In genomic region chr4:144943273-144943672, GRCm38 (mm10) we compare ENCODE assay signal across 22 mouse cellular contexts. TPM values are rescaled to one million over a fixed set of nuclear protein-coding genes. Genes with fewer than 3 reads are reported as not detected.
DNase-seq lines count a peak whose midpoint lies in the region; ATAC-seq and TF ChIP-seq lines count a peak whose summit lies in the region.
"Had no signal": no experiment of that assay in that cellular context is flagged by ENCODE, and none has a peak within 500 bp of the region (broad histone marks: within the 10 kb centered on the region; RNA-seq: fewer than 3 reads in every experiment).

No protein-coding gene starts in this region.

- peak; percentile 48; the same call in 1 of the 2 replicates for ATAC-seq in liver, embryonic 12.5 days
- no peak for ATAC-seq in liver, postnatal 0 days
- ATAC-seq in liver, embryonic 14.5 days (ENCODE audit: insufficient read depth), result peak; percentile 54; the same call in 1 of the 2 replicates
- no peak; the same call in 1 of the 2 replicates for ATAC-seq in liver, embryonic 11.5 days (replicated peaks; ENCODE audit: low FRiP score)
- ATAC-seq in liver, embryonic 16.5 days (ENCODE audit: low read depth), result peak; percentile 54
- ATAC-seq: forebrain, embryonic 14.5 days; forebrain, embryonic 16.5 days had no signal

- no peak for TF ChIP-seq POLR2A in heart, adult 2 months (IDR thresholded peaks at IDR 0.05; ENCODE audit: insufficient read depth, low read depth, low read length)

- H3K79me2 ChIP-seq in heart, adult 2 months (replicated peaks; ENCODE audit: control insufficient read depth, insufficient read depth, low read length), result no peaks in the 10 kb centered on the region

- no peak overlapping the region for H3K4me3 ChIP-seq in liver, embryonic 12.5 days
- H3K4me3 ChIP-seq in liver, postnatal 0 days (ENCODE audit: low read depth, low read length), result no peak overlapping the region
- no peak overlapping the region for H3K4me3 ChIP-seq in liver, embryonic 14.5 days (ENCODE audit: insufficient read depth in 1 of 2, low read depth in 2 of 2, low read length in 2 of 2)
- no peak overlapping the region for H3K4me3 ChIP-seq in liver, embryonic 11.5 days (ENCODE audit: low read depth, low read length)
- no peak overlapping the region for H3K4me3 ChIP-seq in liver, embryonic 16.5 days (ENCODE audit: low read depth, low read length)
- H3K4me3 ChIP-seq in heart, adult 2 months, result no peak overlapping the region
- H3K4me3 ChIP-seq: embryonic facial prominence, embryonic 13.5 days; embryonic facial prominence, embryonic 15.5 days; erythroblast, embryonic 14.5 days; forebrain, embryonic 12.5 days had no signal

- H3K36me3 ChIP-seq in liver, embryonic 12.5 days, result no peaks in the 10 kb centered on the region
- H3K36me3 ChIP-seq in liver, postnatal 0 days (replicated peaks; ENCODE audit: insufficient read depth, low read length), result no peaks in the 10 kb centered on the region
- no peaks in the 10 kb centered on the region for H3K36me3 ChIP-seq in liver, embryonic 14.5 days (replicated peaks; ENCODE audit: control insufficient read depth, insufficient read depth, low read depth)
- no peaks in the 10 kb centered on the region for H3K36me3 ChIP-seq in liver, embryonic 11.5 days (ENCODE audit: control insufficient read depth, insufficient read depth, low read length)
- H3K36me3 ChIP-seq in liver, embryonic 16.5 days (ENCODE audit: control insufficient read depth, insufficient read depth), result no peaks in the 10 kb centered on the region
- H3K36me3 ChIP-seq in heart, adult 2 months (ENCODE audit: control insufficient read depth, insufficient read depth, low read length), result no peaks in the 10 kb centered on the region
- H3K36me3 ChIP-seq: embryonic facial prominence, embryonic 13.5 days; embryonic facial prominence, embryonic 15.5 days; forebrain, embryonic 12.5 days had no signal

- H3K4me1 ChIP-seq in liver, embryonic 12.5 days, result peaks cover 32% of the 10 kb centered on the region
- peaks cover 19% of the 10 kb centered on the region for H3K4me1 ChIP-seq in liver, postnatal 0 days (ENCODE audit: insufficient read depth)
- H3K4me1 ChIP-seq in liver, embryonic 14.5 days (replicated peaks; ENCODE audit: control insufficient read depth in 2 of 2, insufficient read depth in 2 of 2, low read length in 1 of 2), result peaks cover 6 to 17% of the 10 kb centered on the region in 2 experiments
- H3K4me1 ChIP-seq in liver, embryonic 11.5 days (replicated peaks; ENCODE audit: control insufficient read depth, insufficient read depth, low read length), result peaks cover 5% of the 10 kb centered on the region
- peaks cover 9% of the 10 kb centered on the region for H3K4me1 ChIP-seq in liver, embryonic 16.5 days (ENCODE audit: control insufficient read depth, low read depth, low read length)
- H3K4me1 ChIP-seq in heart, adult 2 months (ENCODE audit: control insufficient read depth, insufficient read depth, low read length), result peaks cover 17% of the 10 kb centered on the region
- H3K4me1 ChIP-seq: embryonic facial prominence, embryonic 13.5 days; forebrain, embryonic 12.5 days had no signal

- H3K27ac ChIP-seq in liver, embryonic 12.5 days, result no peak overlapping the region
- H3K27ac ChIP-seq in liver, postnatal 0 days (ENCODE audit: low read depth), result no peak overlapping the region
- H3K27ac ChIP-seq in liver, embryonic 14.5 days, result no peak overlapping the region
- H3K27ac ChIP-seq in liver, embryonic 11.5 days (ENCODE audit: low read depth, low read length), result no peak overlapping the region
- H3K27ac ChIP-seq in liver, embryonic 16.5 days (ENCODE audit: low read length), result no peak overlapping the region
- H3K27ac ChIP-seq in heart, adult 2 months, result no peak overlapping the region
- H3K27ac ChIP-seq: embryonic facial prominence, embryonic 13.5 days; embryonic facial prominence, embryonic 15.5 days; forebrain, embryonic 12.5 days had no signal

- TF ChIP-seq CTCF in liver, postnatal 0 days (IDR thresholded peaks at IDR 0.05; ENCODE audit: low read depth), result no peak
- no peak for TF ChIP-seq CTCF in liver, embryonic 14.5 days (IDR thresholded peaks at IDR 0.05; ENCODE audit: low read depth)
- TF ChIP-seq CTCF in heart, adult 2 months (IDR thresholded peaks at IDR 0.05), result no peak

- H3K9me3 ChIP-seq in liver, embryonic 12.5 days (replicated peaks), result no peaks in the 10 kb centered on the region
- H3K9me3 ChIP-seq in liver, postnatal 0 days (ENCODE audit: low read length), result no peaks in the 10 kb centered on the region
- no peaks in the 10 kb centered on the region for H3K9me3 ChIP-seq in liver, embryonic 14.5 days (ENCODE audit: control insufficient read depth, low read length)
- H3K9me3 ChIP-seq in liver, embryonic 11.5 days (ENCODE audit: control insufficient read depth, low read length), result no peaks in the 10 kb centered on the region
- H3K9me3 ChIP-seq in liver, embryonic 16.5 days (replicated peaks; ENCODE audit: control insufficient read depth, low read length), result no peaks in the 10 kb centered on the region
- H3K9me3 ChIP-seq: embryonic facial prominence, embryonic 13.5 days; embryonic facial prominence, embryonic 15.5 days; forebrain, embryonic 12.5 days had no signal

- no peak for TF ChIP-seq EP300 in liver, postnatal 0 days (IDR thresholded peaks at IDR 0.05; ENCODE audit: low read depth)
- no peak for TF ChIP-seq EP300 in liver, embryonic 14.5 days (IDR thresholded peaks at IDR 0.05; ENCODE audit: low read depth)
- no peak for TF ChIP-seq EP300 in heart, adult 2 months (IDR thresholded peaks at IDR 0.05; ENCODE audit: insufficient read depth, low read depth, low read length)

- intact Hi-C loops in heart, adult 2 months (cut with DNase I), result no loop called here

- no peaks in the 10 kb centered on the region for H3K27me3 ChIP-seq in liver, embryonic 12.5 days (replicated peaks)
- no peaks in the 10 kb centered on the region for H3K27me3 ChIP-seq in liver, postnatal 0 days (ENCODE audit: insufficient read depth, low read length)
- H3K27me3 ChIP-seq in liver, embryonic 14.5 days (ENCODE audit: control insufficient read depth, insufficient read depth, low read length), result no peaks in the 10 kb centered on the region
- H3K27me3 ChIP-seq in liver, embryonic 11.5 days (replicated peaks; ENCODE audit: control insufficient read depth, insufficient read depth, low read length), result no peaks in the 10 kb centered on the region
- H3K27me3 ChIP-seq in liver, embryonic 16.5 days (ENCODE audit: control insufficient read depth, insufficient read depth, low read depth, low read length), result no peaks in the 10 kb centered on the region
- H3K27me3 ChIP-seq in heart, adult 2 months (ENCODE audit: control insufficient read depth, insufficient read depth, low read length), result no peaks in the 10 kb centered on the region
- H3K27me3 ChIP-seq: embryonic facial prominence, embryonic 13.5 days; embryonic facial prominence, embryonic 15.5 days; forebrain, embryonic 12.5 days had no signal

- DNase-seq in liver, postnatal 0 days, result no peak
- DNase-seq in liver, embryonic 14.5 days (ENCODE audit: low read depth in 3 of 3, low spot score in 3 of 3), result no peak
- no peak for DNase-seq in liver, embryonic 11.5 days (ENCODE audit: low spot score)
- no peak for DNase-seq in heart, adult 2 months
- DNase-seq: adrenal gland, adult 2 months; adrenal gland, postnatal 10 days; adrenal gland, postnatal 25 days; cerebellum, adult 11 months; cerebellum, adult 18-20 months; cerebellum, adult 8-10 months; cerebellum, adult 9-11 months; cerebellum, postnatal 14 days; cerebellum, postnatal 36 days; embryo, embryonic 11 days had no signal

- no peak overlapping the region for H3K4me2 ChIP-seq in liver, embryonic 12.5 days
- H3K4me2 ChIP-seq in liver, postnatal 0 days (ENCODE audit: low read depth, low read length), result no peak overlapping the region
- H3K4me2 ChIP-seq in liver, embryonic 14.5 days (ENCODE audit: low read depth), result no peak overlapping the region
- no peak overlapping the region for H3K4me2 ChIP-seq in liver, embryonic 11.5 days
- H3K4me2 ChIP-seq in liver, embryonic 16.5 days (ENCODE audit: low read depth, low read length), result no peak overlapping the region
- H3K4me2 ChIP-seq: embryonic facial prominence, embryonic 13.5 days; embryonic facial prominence, embryonic 15.5 days; forebrain, embryonic 12.5 days had no signal

- 29% methylated on average over 5 of the region's 5 CpGs for WGBS in liver, embryonic 12.5 days (ENCODE audit: insufficient replicate concordance)
- 43% methylated on average over 5 of the region's 5 CpGs for WGBS in liver, postnatal 0 days (ENCODE audit: insufficient replicate concordance)
- WGBS in liver, embryonic 14.5 days (ENCODE audit: insufficient replicate concordance), result 30% methylated on average over 5 of the region's 5 CpGs
- WGBS in liver, embryonic 11.5 days, result 42% methylated on average over 5 of the region's 5 CpGs
- 32% methylated on average over 5 of the region's 5 CpGs for WGBS in liver, embryonic 16.5 days (ENCODE audit: insufficient replicate concordance)
- WGBS in heart, adult 2 months, result 61% methylated on average over 5 of the region's 5 CpGs

- H3K9ac ChIP-seq in liver, embryonic 12.5 days, result no peak overlapping the region
- no peak overlapping the region for H3K9ac ChIP-seq in liver, postnatal 0 days (replicated peaks)
- H3K9ac ChIP-seq in liver, embryonic 14.5 days (replicated peaks), result no peak overlapping the region
- H3K9ac ChIP-seq in liver, embryonic 11.5 days (ENCODE audit: low read depth, low read length), result no peak overlapping the region
- no peak overlapping the region for H3K9ac ChIP-seq in liver, embryonic 16.5 days (ENCODE audit: low read depth, low read length)
- no peak overlapping the region for H3K9ac ChIP-seq in heart, adult 2 months (ENCODE audit: low read depth, low read length)
- H3K9ac ChIP-seq: embryonic facial prominence, embryonic 13.5 days; embryonic facial prominence, embryonic 15.5 days; forebrain, embryonic 12.5 days had no signal

RNA-seq across cellular contexts. Expression of gene Dhrs3, which starts 50.6 kb away (rescaled TPM):
- polyA plus RNA-seq in liver, embryonic 12.5 days (2016; fragmentation: Nextera tagmentation; extraction: Ambion mirVana), result 33.9 and 34.9 TPM in 2 replicates
- 49.8 and 52.8 TPM in 2 replicates for polyA plus RNA-seq in liver, postnatal 0 days (2015; fragmentation: Nextera tagmentation; extraction: Ambion mirVana)
- polyA plus RNA-seq in liver, embryonic 14.5 days (2012; rRNA removed), result 12.5 and 15.8 TPM in 2 replicates
- 21.3 and 23.9 TPM in 2 replicates for polyA plus RNA-seq in liver, embryonic 14.5 days (2014; fragmentation: Nextera tagmentation; extraction: Ambion mirVana)
- polyA plus RNA-seq in liver, embryonic 11.5 days (2014; fragmentation: Nextera tagmentation; extraction: Ambion mirVana), result 42.9 and 45.3 TPM in 2 replicates
- 35.3 and 39.2 TPM in 2 replicates for polyA plus RNA-seq in liver, embryonic 16.5 days (2015; fragmentation: Nextera tagmentation; extraction: Ambion mirVana)
- total RNA-seq in heart, adult 2 months (2021), result 100 to 1,000 TPM; 139 to 143 TPM
- 113 and 144 TPM in 2 replicates for polyA plus RNA-seq in heart, adult 2 months (2012; rRNA removed)

Comparison
In these comparisons a context has a peak if more than half of its experiments do, and no peak if none do; other contexts are left out.
1. ATAC-seq: peak in liver, embryonic 12.5 days (single experiment), liver, embryonic 14.5 days (single experiment) and liver, embryonic 16.5 days (single experiment); none in liver, postnatal 0 days (single experiment) and liver, embryonic 11.5 days (single experiment).